Mouse (Mus musculus): ENCODE data around the gene 1110008L16Rik. TPM values are rescaled to one million over a fixed set of nuclear protein-coding genes. Genes with fewer than 3 reads are reported as not detected.
A peak's percentile ranks its signal among the peaks of the same experiment; 100 is the strongest.
"Not testable (repeated sequence)": the region's sequence is repeated elsewhere in the genome, so short reads cannot be mapped to it uniquely, and the experiment has no call there.

1110008L16Rik gene
- total RNA-seq, 2 experiments from 2014 or later, result 7.3 to 7.4 TPM

GRCm38 (mm10) chr12:55387788-55388465 is 88.5 kb downstream of the 1110008L16Rik start:
- intact Hi-C loops (cut with DNase I; ENCODE audit: low total_unique reads), result no loop called here
- DNase-seq, result no peak

- intact Hi-C loops (cut with DNase I; ENCODE audit: low total_unique reads), result no loop called here
- DNase-seq, result peak; percentile 56
Observed at GRCm38 (mm10) chr12:55388478-55388877, 89.1 kb downstream of the 1110008L16Rik start.

- intact Hi-C loops (cut with DNase I; ENCODE audit: low total_unique reads), result no loop called here
- DNase-seq, result no peak
Observed at GRCm38 (mm10) chr12:55389132-55390081, 90.0 kb downstream of the 1110008L16Rik start.

GRCm38 (mm10) chr12:55392120-55392519 is 92.7 kb downstream of the 1110008L16Rik start:
- intact Hi-C loops (cut with DNase I; ENCODE audit: low total_unique reads), result no loop called here
- no peak for DNase-seq

- intact Hi-C loops (cut with DNase I; ENCODE audit: low total_unique reads), result no loop called here
- DNase-seq, result no peak
Observed at GRCm38 (mm10) chr12:55392733-55393577, 93.6 kb downstream of the 1110008L16Rik start.

- intact Hi-C loops (cut with DNase I; ENCODE audit: low total_unique reads); DNase-seq: not testable (repeated sequence)
Observed at GRCm38 (mm10) chr12:55395601-55396000, 96.2 kb downstream of the 1110008L16Rik start.

GRCm38 (mm10) chr12:55396536-55396935 is 97.2 kb downstream of the 1110008L16Rik start:
- intact Hi-C loops (cut with DNase I; ENCODE audit: low total_unique reads), result no loop called here
- no peak for DNase-seq

- no peak for DNase-seq
- intact Hi-C loops (cut with DNase I; ENCODE audit: low total_unique reads), result no loop called here
Observed at GRCm38 (mm10) chr12:55397544-55398239, 98.3 kb downstream of the 1110008L16Rik start.

- DNase-seq, result peak; percentile 94
- intact Hi-C loops (cut with DNase I; ENCODE audit: low total_unique reads), result no loop called here
Observed at GRCm38 (mm10) chr12:55398240-55399127, 99.1 kb downstream of the 1110008L16Rik start.

- intact Hi-C loops (cut with DNase I; ENCODE audit: low total_unique reads), result no loop called here
- DNase-seq, result no peak
Observed at GRCm38 (mm10) chr12:55399128-55399677, 99.8 kb downstream of the 1110008L16Rik start.

GRCm38 (mm10) chr12:55407888-55408287 is 108.5 kb downstream of the 1110008L16Rik start:
- DNase-seq, result no peak
- intact Hi-C loops (cut with DNase I; ENCODE audit: low total_unique reads), result no loop called here

- intact Hi-C loops (cut with DNase I; ENCODE audit: low total_unique reads), result no loop called here
Observed at GRCm38 (mm10) chr12:55415255-55415654, 115.9 kb downstream of the 1110008L16Rik start.

GRCm38 (mm10) chr12:55415762-55416161 is 116.4 kb downstream of the 1110008L16Rik start:
- intact Hi-C loops (cut with DNase I; ENCODE audit: low total_unique reads), result no loop called here
- no peak for DNase-seq

More at GRCm38 (mm10) chr12:55415255-55415654, 115.9 kb downstream of the 1110008L16Rik start:
- DNase-seq, result no peak

GRCm38 (mm10) chr12:55420220-55420619 is 120.8 kb downstream of the 1110008L16Rik start:
- DNase-seq, result no peak
- intact Hi-C loops (cut with DNase I; ENCODE audit: low total_unique reads), result loop anchor here (2.0 kb wide), 1 partner anchor 17 kb away; no protein-coding TSS in a partner anchor

GRCm38 (mm10) chr12:55422057-55422456 is 122.7 kb downstream of the 1110008L16Rik start:
- no peak for DNase-seq
- intact Hi-C loops (cut with DNase I; ENCODE audit: low total_unique reads), result no loop called here

GRCm38 (mm10) chr12:55426300-55426699 is 126.9 kb downstream of the 1110008L16Rik start:
- intact Hi-C loops (cut with DNase I; ENCODE audit: low total_unique reads), result no loop called here
- DNase-seq, result no peak

GRCm38 (mm10) chr12:55429201-55429600 is 129.8 kb downstream of the 1110008L16Rik start:
- no peak for DNase-seq
- intact Hi-C loops (cut with DNase I; ENCODE audit: low total_unique reads), result no loop called here

- DNase-seq, result no peak
- intact Hi-C loops (cut with DNase I; ENCODE audit: low total_unique reads), result no loop called here
Observed at GRCm38 (mm10) chr12:55429956-55430355, 130.6 kb downstream of the 1110008L16Rik start.

All from gastrocnemius, postnatal 14 days (tissue).